Mouse (Mus musculus) gonadal fat pad, adult 2 months (tissue): Measurements from ENCODE around the gene Cldn3. TPM values are rescaled to one million over a fixed set of nuclear protein-coding genes. Genes with fewer than 3 reads are reported as not detected.

ENCODE experiments used
- DNase-seq: peaks from one replicate; pipeline ENCODE4 v3.0.0-alpha.2; 2012; ENCODE audit warnings: low read depth
- polyA plus RNA-seq: library from polyadenylated mRNA; depleted of rRNA; stranded (reverse); fragments of >200 nt; gene quantifications from 2 replicates; pipeline ENCODE4 v1.2.3, GENCODE M21; 2012; rRNA removed

The Cldn3 gene
- polyA plus RNA-seq, 1 experiment: 374 TPM

GRCm38 (mm10) chr5:135035608-135036359 is 49.8 kb downstream of the Cldn3 start:
- no peak for DNase-seq

Other genes starting within 250 kb of the Cldn3 start
- gene Eln, start 238.9 kb upstream of the Cldn3 start, polyA plus RNA-seq: 147 and 182 TPM in 2 replicates
- gene Tmem270, start 79.5 kb upstream of the Cldn3 start, polyA plus RNA-seq: 1.4 and 1.9 TPM in 2 replicates
- gene Cldn13, start 70.7 kb upstream of the Cldn3 start, polyA plus RNA-seq: 0.23 TPM in 1 of 2 replicates, not detected in the other
- 52.6 and 54.8 TPM in 2 replicates for gene Mettl27, start 53.8 kb upstream of the Cldn3 start, polyA plus RNA-seq
- 118 and 130 TPM in 2 replicates for gene Cldn4, start 39.3 kb upstream of the Cldn3 start, polyA plus RNA-seq
- 123 and 152 TPM in 2 replicates for gene Abhd11, start 22.9 kb downstream of the Cldn3 start, polyA plus RNA-seq
- gene Stx1a, start 37.3 kb downstream of the Cldn3 start, polyA plus RNA-seq: 6.8 and 8.7 TPM in 2 replicates
- gene Dnajc30, start 78.0 kb downstream of the Cldn3 start, polyA plus RNA-seq: 24.2 and 27.5 TPM in 2 replicates
- 48.9 and 55.8 TPM in 2 replicates for gene Bud23, start 78.7 kb downstream of the Cldn3 start, polyA plus RNA-seq
- gene Vps37d, start 92.1 kb downstream of the Cldn3 start, polyA plus RNA-seq: 5.3 and 10.8 TPM in 2 replicates
- gene Mlxipl, start 103.7 kb downstream of the Cldn3 start, polyA plus RNA-seq: 84.5 and 86.8 TPM in 2 replicates
- gene Tbl2, start 163.4 kb downstream of the Cldn3 start, polyA plus RNA-seq: 18.3 and 18.8 TPM in 2 replicates
- gene Bcl7b, start 182.1 kb downstream of the Cldn3 start, polyA plus RNA-seq: 39.3 and 47.4 TPM in 2 replicates
- gene Baz1b, start 201.1 kb downstream of the Cldn3 start, polyA plus RNA-seq: 17.4 and 20.9 TPM in 2 replicates